Comparison of ENCODE assay signal across 30 mouse cellular contexts in genomic region chr16:63539489-63539888, GRCm38 (mm10).
"Had no signal": no experiment of that assay in that cellular context is flagged by ENCODE, and none has a peak within 500 bp of the region (broad histone marks: within the 10 kb centered on the region; RNA-seq: fewer than 3 reads in every experiment).

No protein-coding gene starts in this region.

- H3K27me3 ChIP-seq: limb, embryonic 15.5 days; liver, embryonic 12.5 days; liver, embryonic 13.5 days; liver, embryonic 15.5 days; lung, embryonic 15.5 days; megakaryocyte, embryonic 14.5 days; midbrain, embryonic 12.5 days; midbrain, embryonic 13.5 days; midbrain, embryonic 15.5 days; neural tube, embryonic 12.5 days had no signal

- H3K9ac ChIP-seq: limb, embryonic 15.5 days; liver, embryonic 12.5 days; liver, embryonic 13.5 days; liver, embryonic 14.5 days; liver, embryonic 15.5 days; liver, postnatal 0 days; lung, embryonic 14.5 days; lung, embryonic 15.5 days; midbrain, embryonic 12.5 days; midbrain, embryonic 13.5 days; midbrain, embryonic 15.5 days; neural tube, embryonic 12.5 days had no signal

- H3K4me3 ChIP-seq: left cerebral cortex, adult 2 months; limb, embryonic 15.5 days; liver, embryonic 12.5 days; liver, embryonic 13.5 days; liver, embryonic 15.5 days; lung, embryonic 15.5 days; megakaryocyte, embryonic 14.5 days; midbrain, embryonic 10.5 days; midbrain, embryonic 12.5 days; midbrain, embryonic 13.5 days; midbrain, embryonic 15.5 days; myocyte; neural tube, embryonic 12.5 days had no signal

- H3K4me2 ChIP-seq: limb, embryonic 15.5 days; liver, embryonic 11.5 days; liver, embryonic 12.5 days; liver, embryonic 13.5 days; liver, embryonic 15.5 days; lung, embryonic 14.5 days; lung, embryonic 15.5 days; midbrain, embryonic 11.5 days; midbrain, embryonic 12.5 days; midbrain, embryonic 13.5 days; midbrain, embryonic 15.5 days; neural tube, embryonic 12.5 days had no signal

- H3K4me1 ChIP-seq: limb, embryonic 15.5 days; liver, embryonic 12.5 days; liver, embryonic 13.5 days; liver, embryonic 15.5 days; lung, embryonic 15.5 days; megakaryocyte, embryonic 14.5 days; midbrain, embryonic 10.5 days; midbrain, embryonic 12.5 days; midbrain, embryonic 13.5 days; midbrain, embryonic 15.5 days; neural tube, embryonic 12.5 days had no signal

- H3K36me3 ChIP-seq: limb, embryonic 15.5 days; liver, embryonic 12.5 days; liver, embryonic 13.5 days; liver, embryonic 15.5 days; lung, embryonic 15.5 days; midbrain, embryonic 10.5 days; midbrain, embryonic 12.5 days; midbrain, embryonic 13.5 days; midbrain, embryonic 15.5 days; neural tube, embryonic 12.5 days had no signal

- ATAC-seq: liver, embryonic 12.5 days; liver, postnatal 0 days; lung, postnatal 0 days; midbrain, embryonic 13.5 days; midbrain, embryonic 15.5 days; midbrain, embryonic 16.5 days had no signal

- H3K9me3 ChIP-seq: limb, embryonic 15.5 days; liver, embryonic 12.5 days; liver, embryonic 13.5 days; liver, embryonic 15.5 days; lung, embryonic 15.5 days; megakaryocyte, embryonic 14.5 days; midbrain, embryonic 10.5 days; midbrain, embryonic 12.5 days; midbrain, embryonic 13.5 days; midbrain, embryonic 15.5 days; neural tube, embryonic 12.5 days had no signal

- H3K27ac ChIP-seq: left cerebral cortex, adult 2 months; limb, embryonic 15.5 days; liver, embryonic 12.5 days; liver, embryonic 13.5 days; liver, embryonic 14.5 days; liver, embryonic 15.5 days; lung, embryonic 15.5 days; macrophage; midbrain, embryonic 10.5 days; midbrain, embryonic 12.5 days; midbrain, embryonic 13.5 days; midbrain, embryonic 15.5 days; neural tube, embryonic 12.5 days had no signal

- DNase-seq: left cerebral cortex, postnatal 4 days; liver; liver, embryonic 13.5 days; liver, postnatal 0 days; lung, adult 18-20 months; lung, adult 2 months; lung, embryonic 14.5 days; lung, postnatal 10 days; lung, postnatal 14 days; lung, postnatal 36 days; lung, postnatal 4 days; midbrain, embryonic 14.5 days had no signal
